8 mouse cellular contexts compared by ENCODE assay signal in genomic region chr2:152375652-152376344, GRCm38 (mm10). TPM values are rescaled to one million over a fixed set of nuclear protein-coding genes. Genes with fewer than 3 reads are reported as not detected.
DNase-seq lines count a peak whose midpoint lies in the region; ATAC-seq and TF ChIP-seq lines count a peak whose summit lies in the region.

No protein-coding gene starts in this region.

- no peaks in the 10 kb centered on the region for H3K9me3 ChIP-seq in hindbrain, postnatal 0 days (ENCODE audit: low read length)
- H3K9me3 ChIP-seq in midbrain, postnatal 0 days (ENCODE audit: low read length): no peaks in the 10 kb centered on the region
- H3K9me3 ChIP-seq in liver, embryonic 12.5 days (replicated peaks): no peaks in the 10 kb centered on the region

- DNase-seq in frontal cortex, postnatal 14 days (ENCODE audit: low spot score in 2 of 2): no peak
- DNase-seq in embryo, embryonic 10 days (ENCODE audit: low spot score): peak; percentile 66
- DNase-seq in hindbrain, postnatal 0 days (ENCODE audit: low spot score): peak; percentile 83
- peak; percentile 86 for DNase-seq in midbrain, postnatal 0 days (ENCODE audit: low spot score)
- no peak for DNase-seq in gastrocnemius, adult 8-10 months (ENCODE audit: low spot score in 2 of 2)

- no peaks in the 10 kb centered on the region for H3K27me3 ChIP-seq in hindbrain, postnatal 0 days (ENCODE audit: insufficient read depth, low read length)
- no peaks in the 10 kb centered on the region for H3K27me3 ChIP-seq in midbrain, postnatal 0 days (ENCODE audit: insufficient read depth, low read length)
- peaks cover 59% of the 10 kb centered on the region for H3K27me3 ChIP-seq in liver, embryonic 12.5 days (replicated peaks)

- H3K4me1 ChIP-seq in hindbrain, postnatal 0 days (ENCODE audit: insufficient read depth, low read length): peaks cover 15% of the 10 kb centered on the region
- H3K4me1 ChIP-seq in midbrain, postnatal 0 days (ENCODE audit: insufficient read depth, low read length): peaks cover 10% of the 10 kb centered on the region; the same call in 1 of the 2 replicates
- H3K4me1 ChIP-seq in liver, embryonic 12.5 days: 0 out of 2 replicates have a peak, but pooled peaks cover 8% of the 10 kb centered on the region

- 2% methylated on average over 21 of the region's 21 CpGs for WGBS in hindbrain, postnatal 0 days
- 3% methylated on average over 21 of the region's 21 CpGs for WGBS in midbrain, postnatal 0 days
- WGBS in liver, embryonic 12.5 days (ENCODE audit: insufficient replicate concordance): 12% methylated on average over 21 of the region's 21 CpGs

- H3K4me2 ChIP-seq in hindbrain, postnatal 0 days (ENCODE audit: low read depth, low read length): peak overlapping the region; percentile 57
- H3K4me2 ChIP-seq in midbrain, postnatal 0 days (ENCODE audit: low read depth, low read length, poor library complexity, severe bottlenecking): peak overlapping the region; percentile 66
- H3K4me2 ChIP-seq in liver, embryonic 12.5 days: no peak overlapping the region

- H3K27ac ChIP-seq in hindbrain, postnatal 0 days: peak overlapping the region; percentile 83
- peak overlapping the region; percentile 91 for H3K27ac ChIP-seq in midbrain, postnatal 0 days (ENCODE audit: low read depth, low read length)
- H3K27ac ChIP-seq in liver, embryonic 12.5 days: no peak overlapping the region

- H3K9ac ChIP-seq in hindbrain, postnatal 0 days (replicated peaks; ENCODE audit: low read length): peak overlapping the region; percentile 55
- H3K9ac ChIP-seq in midbrain, postnatal 0 days (replicated peaks; ENCODE audit: low read length, poor library complexity, severe bottlenecking): peak overlapping the region; percentile 60
- no peak overlapping the region for H3K9ac ChIP-seq in liver, embryonic 12.5 days

- TF ChIP-seq CTCF in hindbrain, postnatal 0 days (IDR thresholded peaks at IDR 0.05; ENCODE audit: low read depth): no peak
- no peak for TF ChIP-seq CTCF in midbrain, postnatal 0 days (IDR thresholded peaks at IDR 0.05)

- ATAC-seq in frontal cortex, adult (ENCODE audit: low TSS enrichment): peak; percentile 75
- ATAC-seq in hindbrain, postnatal 0 days: peak; percentile 83
- peak; percentile 88 for ATAC-seq in midbrain, postnatal 0 days (ENCODE audit: low FRiP score)
- no peak for ATAC-seq in CD4-positive, CD25-positive, alpha-beta regulatory T cell, adult 4 months
- ATAC-seq in liver, embryonic 12.5 days: no peak

- H3K36me3 ChIP-seq in hindbrain, postnatal 0 days (ENCODE audit: insufficient read depth, low read length): no peaks in the 10 kb centered on the region
- no peaks in the 10 kb centered on the region for H3K36me3 ChIP-seq in midbrain, postnatal 0 days (ENCODE audit: insufficient read depth, low read length)
- no peaks in the 10 kb centered on the region for H3K36me3 ChIP-seq in liver, embryonic 12.5 days

- peak overlapping the region; percentile 35 for H3K4me3 ChIP-seq in hindbrain, postnatal 0 days (ENCODE audit: low read length)
- peak overlapping the region; percentile 38 for H3K4me3 ChIP-seq in midbrain, postnatal 0 days (ENCODE audit: low read depth, low read length)
- no peak overlapping the region for H3K4me3 ChIP-seq in liver, embryonic 12.5 days

RNA-seq across cellular contexts. Expression of gene Nrsn2, which starts 0.6 kb away (rescaled TPM):
- 64.5 and 72.2 TPM in 2 replicates for total RNA-seq in hindbrain, postnatal 0 days (2014; rRNA removed)
- 83.8 and 91.3 TPM in 2 replicates for polyA plus RNA-seq in hindbrain, postnatal 0 days (2015; fragmentation: Nextera tagmentation; extraction: Ambion mirVana)
- total RNA-seq in midbrain, postnatal 0 days (2014; rRNA removed): 72.5 and 80.2 TPM in 2 replicates
- 103 and 111 TPM in 2 replicates for polyA plus RNA-seq in midbrain, postnatal 0 days (2015; fragmentation: Nextera tagmentation; extraction: Ambion mirVana)
- under 1 TPM in 1 of 4 experiments, not detected in 3; 0.22 TPM for total RNA-seq in gastrocnemius, adult 8-10 months (2022)
- polyA plus RNA-seq in CD4-positive, CD25-positive, alpha-beta regulatory T cell, adult 4 months (2017; shearing (Covaris generic)): not detected
- polyA plus RNA-seq in liver, embryonic 12.5 days (2016; fragmentation: Nextera tagmentation; extraction: Ambion mirVana): 0.08 TPM in 1 of 2 replicates, not detected in the other

RNA-seq across cellular contexts. Expression of gene Sox12, which starts 22.1 kb away (rescaled TPM):
- total RNA-seq in hindbrain, postnatal 0 days (2014; rRNA removed): 49.7 and 50.2 TPM in 2 replicates
- polyA plus RNA-seq in hindbrain, postnatal 0 days (2015; fragmentation: Nextera tagmentation; extraction: Ambion mirVana): 9.7 and 10.1 TPM in 2 replicates
- total RNA-seq in midbrain, postnatal 0 days (2014; rRNA removed): 45.3 and 55.7 TPM in 2 replicates
- polyA plus RNA-seq in midbrain, postnatal 0 days (2015; fragmentation: Nextera tagmentation; extraction: Ambion mirVana): 9.4 and 10.8 TPM in 2 replicates
- under 1 TPM; 0.34 to 0.58 (median 0.49) TPM for total RNA-seq in gastrocnemius, adult 8-10 months (2022)
- under 1 TPM; 0.32 to 0.73 TPM for polyA plus RNA-seq in CD4-positive, CD25-positive, alpha-beta regulatory T cell, adult 4 months (2017; shearing (Covaris generic))
- 3.5 and 3.7 TPM in 2 replicates for polyA plus RNA-seq in liver, embryonic 12.5 days (2016; fragmentation: Nextera tagmentation; extraction: Ambion mirVana)

RNA-seq across cellular contexts. Expression of gene Trib3, which starts 32.0 kb away (rescaled TPM):
- 2.5 and 4.2 TPM in 2 replicates for total RNA-seq in hindbrain, postnatal 0 days (2014; rRNA removed)
- polyA plus RNA-seq in hindbrain, postnatal 0 days (2015; fragmentation: Nextera tagmentation; extraction: Ambion mirVana): 2.7 and 3.4 TPM in 2 replicates
- 3.0 and 4.2 TPM in 2 replicates for total RNA-seq in midbrain, postnatal 0 days (2014; rRNA removed)
- 3.0 and 3.4 TPM in 2 replicates for polyA plus RNA-seq in midbrain, postnatal 0 days (2015; fragmentation: Nextera tagmentation; extraction: Ambion mirVana)
- 1 to 10 TPM in 2 of 4 experiments, under 1 TPM in 2; 0.58 to 2.0 (median 1.1) TPM for total RNA-seq in gastrocnemius, adult 8-10 months (2022)
- polyA plus RNA-seq in CD4-positive, CD25-positive, alpha-beta regulatory T cell, adult 4 months (2017; shearing (Covaris generic)): 1 to 10 TPM; 2.4 to 5.1 TPM
- polyA plus RNA-seq in liver, embryonic 12.5 days (2016; fragmentation: Nextera tagmentation; extraction: Ambion mirVana): 6.1 and 7.2 TPM in 2 replicates

RNA-seq across cellular contexts. Expression of gene Zcchc3, which starts 39.0 kb away (rescaled TPM):
- total RNA-seq in hindbrain, postnatal 0 days (2014; rRNA removed): 17.4 TPM in 2 replicates
- polyA plus RNA-seq in hindbrain, postnatal 0 days (2015; fragmentation: Nextera tagmentation; extraction: Ambion mirVana): 15.8 and 16.1 TPM in 2 replicates
- total RNA-seq in midbrain, postnatal 0 days (2014; rRNA removed): 15.1 and 15.2 TPM in 2 replicates
- 13.9 and 16.6 TPM in 2 replicates for polyA plus RNA-seq in midbrain, postnatal 0 days (2015; fragmentation: Nextera tagmentation; extraction: Ambion mirVana)
- total RNA-seq in gastrocnemius, adult 8-10 months (2022): under 1 TPM; 0.46 to 0.88 (median 0.84) TPM
- polyA plus RNA-seq in CD4-positive, CD25-positive, alpha-beta regulatory T cell, adult 4 months (2017; shearing (Covaris generic)): under 1 TPM; 0.57 to 0.75 TPM
- polyA plus RNA-seq in liver, embryonic 12.5 days (2016; fragmentation: Nextera tagmentation; extraction: Ambion mirVana): 29.4 and 29.7 TPM in 2 replicates

RNA-seq across cellular contexts. Expression of gene 6820408C15Rik, which starts 39.6 kb away (rescaled TPM):
- total RNA-seq in hindbrain, postnatal 0 days (2014; rRNA removed): 2.3 and 3.9 TPM in 2 replicates
- polyA plus RNA-seq in hindbrain, postnatal 0 days (2015; fragmentation: Nextera tagmentation; extraction: Ambion mirVana): 3.6 and 4.0 TPM in 2 replicates
- total RNA-seq in midbrain, postnatal 0 days (2014; rRNA removed): 0.94 and 1.8 TPM in 2 replicates
- 3.3 and 4.9 TPM in 2 replicates for polyA plus RNA-seq in midbrain, postnatal 0 days (2015; fragmentation: Nextera tagmentation; extraction: Ambion mirVana)
- total RNA-seq in gastrocnemius, adult 8-10 months (2022): not detected
- polyA plus RNA-seq in CD4-positive, CD25-positive, alpha-beta regulatory T cell, adult 4 months (2017; shearing (Covaris generic)): not detected
- 0.27 and 0.35 TPM in 2 replicates for polyA plus RNA-seq in liver, embryonic 12.5 days (2016; fragmentation: Nextera tagmentation; extraction: Ambion mirVana)

Comparison
In these comparisons a context has a peak if more than half of its experiments do, and no peak if none do; other contexts are left out.
1. ATAC-seq: peak in frontal cortex, adult (single experiment), hindbrain, postnatal 0 days (single experiment) and midbrain, postnatal 0 days (single experiment); none in CD4-positive, CD25-positive, alpha-beta regulatory T cell, adult 4 months (single experiment) and liver, embryonic 12.5 days (single experiment).
2. DNase-seq: peak in embryo, embryonic 10 days (single experiment), hindbrain, postnatal 0 days (single experiment) and midbrain, postnatal 0 days (single experiment); none in frontal cortex, postnatal 14 days (0 of 2) and gastrocnemius, adult 8-10 months (0 of 2).
3. RNA of gene Nrsn2, which starts 0.6 kb away (polyA plus RNA-seq): 103 to 111 TPM in midbrain, postnatal 0 days and 83.8 to 91.3 TPM in hindbrain, postnatal 0 days; 0.08 TPM in liver, embryonic 12.5 days and not detected in CD4-positive, CD25-positive, alpha-beta regulatory T cell, adult 4 months; every median in the first group is over 10 times any median in the second.